14 mouse cellular contexts compared by ENCODE assay signal in genomic region chr4:83308914-83309313, GRCm38 (mm10). TPM values are rescaled to one million over a fixed set of nuclear protein-coding genes. Genes with fewer than 3 reads are reported as not detected.
DNase-seq lines count a peak whose midpoint lies in the region; ATAC-seq and TF ChIP-seq lines count a peak whose summit lies in the region.
"Had no signal": no experiment of that assay in that cellular context is flagged by ENCODE, and none has a peak within 500 bp of the region (broad histone marks: within the 10 kb centered on the region; RNA-seq: fewer than 3 reads in every experiment).

No protein-coding gene starts in this region.

- ATAC-seq in Patski = peak; percentile 91
- ATAC-seq in hindbrain, embryonic 14.5 days (ENCODE audit: low FRiP score) = no peak
- no peak for ATAC-seq in heart, embryonic 11.5 days (replicated peaks; ENCODE audit: insufficient number of reproducible peaks, low FRiP score, low TSS enrichment)
- ATAC-seq: midbrain, embryonic 16.5 days had no signal

- TF ChIP-seq CTCF in heart, adult 2 months (IDR thresholded peaks at IDR 0.05) = peak; percentile 30
- TF ChIP-seq CTCF in Patski (IDR thresholded peaks at IDR 0.05) = peak; percentile 13
- TF ChIP-seq CTCF in left cerebral cortex, adult 2 months (IDR thresholded peaks at IDR 0.05) = no peak

- 45% methylated on average over 3 of the region's 3 CpGs for WGBS in heart, adult 2 months
- 83% methylated on average over 3 of the region's 3 CpGs for WGBS in hindbrain, embryonic 14.5 days
- 58% methylated on average over 3 of the region's 3 CpGs for WGBS in heart, embryonic 11.5 days (ENCODE audit: insufficient replicate concordance)

- H3K4me3 ChIP-seq in heart, adult 2 months = no peak overlapping the region
- H3K4me3 ChIP-seq in hindbrain, embryonic 14.5 days (replicated peaks; ENCODE audit: low read length) = no peak overlapping the region
- H3K4me3 ChIP-seq in left cerebral cortex, adult 2 months = no peak overlapping the region
- H3K4me3 ChIP-seq in heart, embryonic 11.5 days (ENCODE audit: low read depth, low read length) = no peak overlapping the region
- H3K4me3 ChIP-seq: erythroblast, embryonic 14.5 days; neural tube, embryonic 15.5 days had no signal

- no peak for TF ChIP-seq POLR2A in heart, adult 2 months (IDR thresholded peaks at IDR 0.05; ENCODE audit: insufficient read depth, low read depth, low read length)

- H3K4me2 ChIP-seq in hindbrain, embryonic 14.5 days (replicated peaks) = no peak overlapping the region
- no peak overlapping the region for H3K4me2 ChIP-seq in heart, embryonic 11.5 days
- H3K4me2 ChIP-seq: neural tube, embryonic 15.5 days had no signal

- H3K79me2 ChIP-seq in heart, adult 2 months (replicated peaks; ENCODE audit: control insufficient read depth, insufficient read depth, low read length) = no peaks in the 10 kb centered on the region

- H3K27me3 ChIP-seq in heart, adult 2 months (ENCODE audit: control insufficient read depth, insufficient read depth, low read length) = no peaks in the 10 kb centered on the region
- H3K27me3 ChIP-seq in Patski = no peaks in the 10 kb centered on the region
- H3K27me3 ChIP-seq in hindbrain, embryonic 14.5 days (ENCODE audit: control insufficient read depth, insufficient read depth, low read length) = no peaks in the 10 kb centered on the region
- no peaks in the 10 kb centered on the region for H3K27me3 ChIP-seq in heart, embryonic 11.5 days (ENCODE audit: control insufficient read depth, insufficient read depth, low read length)
- H3K27me3 ChIP-seq: neural tube, embryonic 15.5 days had no signal

- POLR2A ChIA-PET in Patski (lab: Charles Lee) = no interaction called here

- peaks cover 9% of the 10 kb centered on the region for H3K36me3 ChIP-seq in heart, adult 2 months (ENCODE audit: control insufficient read depth, insufficient read depth, low read length)
- no peaks in the 10 kb centered on the region for H3K36me3 ChIP-seq in hindbrain, embryonic 14.5 days (replicated peaks; ENCODE audit: control insufficient read depth, insufficient read depth)
- H3K36me3 ChIP-seq in heart, embryonic 11.5 days (ENCODE audit: control insufficient read depth, insufficient read depth, low read length) = no peaks in the 10 kb centered on the region
- H3K36me3 ChIP-seq: neural tube, embryonic 15.5 days had no signal

- intact Hi-C loops in heart, adult 2 months (cut with DNase I) = loop anchor here (2.0 kb wide), 1 partner anchor 42 kb away; no protein-coding TSS in a partner anchor
- intact Hi-C loops in left cerebral cortex, adult 2 months (cut with DNase I) = no loop called here

- CTCF ChIA-PET in Patski (lab: Charles Lee) = interaction anchor here (0.7 to 1.7 kb wide), 4 partner anchors 8 to 101 kb away, joined by 3 to 7 read pairs (median 4); no protein-coding TSS in a partner anchor

- peaks cover 24% of the 10 kb centered on the region for H3K4me1 ChIP-seq in heart, adult 2 months (ENCODE audit: control insufficient read depth, insufficient read depth, low read length)
- no peaks in the 10 kb centered on the region for H3K4me1 ChIP-seq in hindbrain, embryonic 14.5 days (replicated peaks; ENCODE audit: control insufficient read depth, insufficient read depth, low read length)
- peaks cover 13% of the 10 kb centered on the region for H3K4me1 ChIP-seq in heart, embryonic 11.5 days (ENCODE audit: control insufficient read depth, insufficient read depth, low read length)
- H3K4me1 ChIP-seq: neural tube, embryonic 15.5 days had no signal

- no peak overlapping the region for H3K9ac ChIP-seq in heart, adult 2 months (ENCODE audit: low read depth, low read length)
- no peak overlapping the region for H3K9ac ChIP-seq in hindbrain, embryonic 14.5 days
- no peak overlapping the region for H3K9ac ChIP-seq in heart, embryonic 11.5 days (ENCODE audit: low read depth, low read length)
- H3K9ac ChIP-seq: liver, embryonic 14.5 days; neural tube, embryonic 15.5 days had no signal

- in situ Hi-C loops in Patski (cut with MboI; ENCODE audit: low pct_unique_long_range_greater_than_20kb) = loop anchor here (5.0 kb wide), 1 partner anchor 68 kb away; no protein-coding TSS in a partner anchor

- peak overlapping the region; percentile 62 for H3K27ac ChIP-seq in heart, adult 2 months
- H3K27ac ChIP-seq in hindbrain, embryonic 14.5 days = no peak overlapping the region
- no peak overlapping the region for H3K27ac ChIP-seq in left cerebral cortex, adult 2 months
- H3K27ac ChIP-seq in heart, embryonic 11.5 days (ENCODE audit: low read depth, low read length) = no peak overlapping the region
- H3K27ac ChIP-seq: liver, embryonic 14.5 days; neural tube, embryonic 15.5 days had no signal

- no peak for TF ChIP-seq EP300 in heart, adult 2 months (IDR thresholded peaks at IDR 0.05; ENCODE audit: insufficient read depth, low read depth, low read length)

- no peaks in the 10 kb centered on the region for H3K9me3 ChIP-seq in hindbrain, embryonic 14.5 days (ENCODE audit: control insufficient read depth, low read length)
- H3K9me3 ChIP-seq in heart, embryonic 11.5 days (replicated peaks; ENCODE audit: control insufficient read depth, low read length) = no peaks in the 10 kb centered on the region
- H3K9me3 ChIP-seq: neural tube, embryonic 15.5 days had no signal

- DNase-seq in heart, adult 2 months = peak in 1 of 2 experiments; percentile 35
- DNase-seq in heart, postnatal 4 days = no peak
- DNase-seq in 3T3-L1 (ENCODE audit: low read depth, low spot score) (peak; percentile 96), Patski (ENCODE audit: low read depth, low spot score) (peak; percentile 76)
- peak; percentile 57 for DNase-seq in lung, postnatal 25 days (ENCODE audit: low spot score)
- DNase-seq in hindbrain, embryonic 14.5 days (ENCODE audit: low spot score) = no peak
- DNase-seq in left cerebral cortex, adult 2 months (ENCODE audit: extremely low spot score in 1 of 2, low spot score in 2 of 2) = no peak
- DNase-seq: heart, postnatal 14 days; thymus, postnatal 36 days had no signal

RNA-seq across cellular contexts. Expression of gene Ttc39b, which starts 15.1 kb away (rescaled TPM):
- total RNA-seq in heart, adult 2 months (2021) = 10 to 100 TPM; 16.2 to 21.9 TPM
- polyA plus RNA-seq in heart, adult 2 months (2012; rRNA removed) = 3.8 and 7.4 TPM in 2 replicates
- 10 to 100 TPM; 12.8 to 14.5 TPM for total RNA-seq in heart, postnatal 4 days (2021)
- polyA plus RNA-seq in Patski (2021) = 14.4 TPM
- 8.2 and 9.0 TPM in 2 replicates for polyA plus RNA-seq in hindbrain, embryonic 14.5 days (2014; fragmentation: Nextera tagmentation; extraction: Ambion mirVana)
- total RNA-seq in left cerebral cortex, adult 2 months (2021) = 10 to 100 TPM; 65.1 to 66.7 TPM
- polyA plus RNA-seq in heart, embryonic 11.5 days (2014; fragmentation: Nextera tagmentation; extraction: Ambion mirVana) = 2.3 and 2.9 TPM in 2 replicates

Comparison
In these comparisons a context has a peak if more than half of its experiments do, and no peak if none do; other contexts are left out.
1. DNase-seq: peak in 3T3-L1 (single experiment), Patski (single experiment) and lung, postnatal 25 days (single experiment); none in heart, postnatal 4 days (single experiment), hindbrain, embryonic 14.5 days (single experiment) and left cerebral cortex, adult 2 months (0 of 2).